Comparison of ENCODE assay signal across 32 mouse cellular contexts in the genomic region with DNA sequence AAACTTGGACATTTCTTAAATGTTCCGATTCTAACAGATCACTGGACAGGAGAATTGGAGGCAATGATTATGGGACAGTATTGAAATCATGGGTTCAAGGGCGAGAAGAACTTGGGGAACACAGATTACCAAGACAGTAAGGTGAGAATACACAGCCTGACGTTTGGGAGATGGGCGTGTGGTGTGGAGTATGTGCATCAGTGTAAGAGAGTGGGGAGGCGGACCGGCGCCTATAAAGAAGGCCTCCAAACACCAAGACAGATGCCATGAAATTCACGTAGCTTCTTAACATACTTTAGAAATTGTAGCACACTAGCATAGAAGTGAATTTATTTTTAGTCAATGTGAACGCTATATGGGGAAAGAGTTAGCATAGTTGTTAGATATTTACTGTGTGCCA.
"Had no signal": no experiment of that assay in that cellular context is flagged by ENCODE, and none has a peak within 500 bp of the region (broad histone marks: within the 10 kb centered on the region; RNA-seq: fewer than 3 reads in every experiment).

No protein-coding gene starts in this region.

- H3K9me3 ChIP-seq: limb, embryonic 10.5 days; limb, embryonic 12.5 days; limb, embryonic 13.5 days; limb, embryonic 15.5 days; liver, embryonic 12.5 days; liver, embryonic 13.5 days; liver, embryonic 15.5 days; lung, embryonic 15.5 days; megakaryocyte, embryonic 14.5 days; midbrain, embryonic 10.5 days; midbrain, embryonic 12.5 days; midbrain, embryonic 13.5 days; midbrain, embryonic 15.5 days; neural tube, embryonic 12.5 days had no signal

- H3K4me1 ChIP-seq: limb, embryonic 10.5 days; limb, embryonic 12.5 days; limb, embryonic 13.5 days; limb, embryonic 15.5 days; liver, embryonic 12.5 days; liver, embryonic 13.5 days; liver, embryonic 15.5 days; lung, embryonic 15.5 days; neural tube, embryonic 12.5 days had no signal

- H3K27me3 ChIP-seq: limb, embryonic 12.5 days; limb, embryonic 13.5 days; limb, embryonic 15.5 days; liver, embryonic 12.5 days; liver, embryonic 13.5 days; liver, embryonic 15.5 days; lung, embryonic 15.5 days; megakaryocyte, embryonic 14.5 days; midbrain, embryonic 12.5 days; midbrain, embryonic 13.5 days; midbrain, embryonic 15.5 days; neural tube, embryonic 12.5 days had no signal

- H3K4me3 ChIP-seq: limb, embryonic 10.5 days; limb, embryonic 12.5 days; limb, embryonic 13.5 days; limb, embryonic 15.5 days; liver, embryonic 12.5 days; liver, embryonic 13.5 days; liver, embryonic 15.5 days; lung, embryonic 15.5 days; megakaryocyte, embryonic 14.5 days; midbrain, embryonic 10.5 days; midbrain, embryonic 12.5 days; midbrain, embryonic 13.5 days; midbrain, embryonic 15.5 days; myocyte; neural tube, embryonic 12.5 days had no signal

- H3K4me2 ChIP-seq: limb, embryonic 12.5 days; limb, embryonic 13.5 days; limb, embryonic 15.5 days; liver, embryonic 11.5 days; liver, embryonic 12.5 days; liver, embryonic 13.5 days; liver, embryonic 15.5 days; lung, embryonic 14.5 days; lung, embryonic 15.5 days; midbrain, embryonic 11.5 days; midbrain, embryonic 12.5 days; midbrain, embryonic 13.5 days; midbrain, embryonic 15.5 days; neural tube, embryonic 12.5 days had no signal

- H3K9ac ChIP-seq: limb, embryonic 12.5 days; limb, embryonic 13.5 days; limb, embryonic 15.5 days; liver, embryonic 12.5 days; liver, embryonic 13.5 days; liver, embryonic 14.5 days; liver, embryonic 15.5 days; liver, postnatal 0 days; lung, embryonic 14.5 days; lung, embryonic 15.5 days; midbrain, embryonic 12.5 days; midbrain, embryonic 13.5 days; midbrain, embryonic 15.5 days; neural tube, embryonic 12.5 days had no signal

- H3K36me3 ChIP-seq: limb, embryonic 10.5 days; limb, embryonic 12.5 days; limb, embryonic 13.5 days; limb, embryonic 15.5 days; liver, embryonic 12.5 days; liver, embryonic 13.5 days; liver, embryonic 15.5 days; lung, embryonic 15.5 days; midbrain, embryonic 10.5 days; midbrain, embryonic 12.5 days; midbrain, embryonic 13.5 days; midbrain, embryonic 15.5 days; neural tube, embryonic 12.5 days had no signal

- DNase-seq: left cerebral cortex, postnatal 4 days; liver; liver, embryonic 13.5 days; liver, postnatal 0 days; lung, adult 18-20 months; lung, adult 2 months; lung, embryonic 14.5 days; lung, postnatal 10 days; lung, postnatal 14 days; lung, postnatal 36 days; lung, postnatal 4 days; midbrain, embryonic 14.5 days had no signal

- ATAC-seq: liver, embryonic 12.5 days; liver, postnatal 0 days; lung, postnatal 0 days; midbrain, embryonic 13.5 days; midbrain, embryonic 15.5 days; midbrain, embryonic 16.5 days had no signal

- H3K27ac ChIP-seq: limb, embryonic 10.5 days; limb, embryonic 12.5 days; limb, embryonic 13.5 days; limb, embryonic 15.5 days; liver, embryonic 12.5 days; liver, embryonic 13.5 days; liver, embryonic 14.5 days; liver, embryonic 15.5 days; lung, embryonic 15.5 days; macrophage; midbrain, embryonic 10.5 days; midbrain, embryonic 12.5 days; midbrain, embryonic 13.5 days; midbrain, embryonic 15.5 days; neural tube, embryonic 12.5 days had no signal
